Mouse (Mus musculus) C2C12 (cell line): ENCODE results near the gene Mitf.

Experiments
- CTCF ChIP-seq: IDR thresholded peaks from one replicate; pipeline ENCODE4 v1.5.1; 2011; ENCODE audit not compliant: control insufficient read depth, insufficient read depth, insufficient read length
- MAX ChIP-seq: IDR thresholded peaks from one replicate; pipeline ENCODE4 v1.6.1; 2011; ENCODE audit warnings: mild to moderate bottlenecking, control low read depth
- MYOG ChIP-seq: IDR thresholded peaks from one replicate; pipeline ENCODE4 v1.6.1; 2011; ENCODE audit not compliant: control insufficient read depth, insufficient read length; ENCODE audit errors: extremely low read depth
- USF1 ChIP-seq: IDR thresholded peaks from one replicate; pipeline ENCODE4 v1.6.1; 2011; ENCODE audit warnings: low read depth, mild to moderate bottlenecking, control low read depth, moderate library complexity

- TF ChIP-seq CTCF (no peak), USF1 (no peak), MAX (no peak), MYOG (no peak)
Observed at GRCm38 (mm10) chr6:97921591-97921990, 114.7 kb downstream of the Mitf start.
